ENCODE assay signal across 16 mouse cellular contexts in genomic region chr14:5812699-5813356, GRCm38 (mm10). TPM values are rescaled to one million over a fixed set of nuclear protein-coding genes. Genes with fewer than 3 reads are reported as not detected.
DNase-seq lines count a peak whose midpoint lies in the region; ATAC-seq lines count a peak whose summit lies in the region.
"Not testable (repeated sequence)": the region's sequence is repeated elsewhere in the genome, so short reads cannot be mapped to it uniquely, and the experiment has no call there.
"Had no signal": no experiment of that assay in that cellular context is flagged by ENCODE, and none has a peak within 500 bp of the region (broad histone marks: within the 10 kb centered on the region; RNA-seq: fewer than 3 reads in every experiment).

No protein-coding gene starts in this region.

- no CpG with 5 or more reads among the region's 47 CpGs for WGBS in forebrain, embryonic 11.5 days
- no CpG with 5 or more reads among the region's 47 CpGs for WGBS in forebrain, embryonic 15.5 days
- WGBS in hindbrain, embryonic 12.5 days, result no CpG with 5 or more reads among the region's 47 CpGs
- WGBS in hindbrain, embryonic 16.5 days, result no CpG with 5 or more reads among the region's 47 CpGs
- no CpG with 5 or more reads among the region's 47 CpGs for WGBS in intestine, embryonic 16.5 days
- no CpG with 5 or more reads among the region's 47 CpGs for WGBS in lung, embryonic 16.5 days
- no CpG with 5 or more reads among the region's 47 CpGs for WGBS in midbrain, embryonic 15.5 days
- no CpG with 5 or more reads among the region's 47 CpGs for WGBS in neural tube, embryonic 12.5 days

- not testable (repeated sequence) for DNase-seq in forebrain, embryonic 11.5 days (ENCODE audit: low spot score)

- not testable (repeated sequence) for H3K9me3 ChIP-seq in forebrain, embryonic 11.5 days (ENCODE audit: control insufficient read depth, low read length); forebrain, embryonic 15.5 days; hindbrain, embryonic 12.5 days (replicated peaks); hindbrain, embryonic 16.5 days (ENCODE audit: control insufficient read depth, low read length); intestine, embryonic 16.5 days (ENCODE audit: control insufficient read depth, low read length); lung, embryonic 16.5 days (ENCODE audit: control insufficient read depth, low read length); midbrain, embryonic 15.5 days; neural tube, embryonic 12.5 days

- not testable (repeated sequence) for H3K4me3 ChIP-seq in forebrain, embryonic 11.5 days (ENCODE audit: low read depth, low read length); forebrain, embryonic 15.5 days; hindbrain, embryonic 12.5 days; hindbrain, embryonic 16.5 days (ENCODE audit: low read length); intestine, embryonic 16.5 days (ENCODE audit: low read length); lung, embryonic 16.5 days (ENCODE audit: low read length); midbrain, embryonic 15.5 days; neural tube, embryonic 12.5 days

- H3K36me3 ChIP-seq in forebrain, embryonic 11.5 days (ENCODE audit: control insufficient read depth, insufficient read depth, low read length); forebrain, embryonic 15.5 days; hindbrain, embryonic 12.5 days; hindbrain, embryonic 16.5 days (ENCODE audit: control insufficient read depth, insufficient read depth, low read length); intestine, embryonic 16.5 days (ENCODE audit: control insufficient read depth, insufficient read depth, low read length); lung, embryonic 16.5 days (ENCODE audit: control insufficient read depth, insufficient read depth, low read length); midbrain, embryonic 15.5 days (replicated peaks); neural tube, embryonic 12.5 days: not testable (repeated sequence)

- not testable (repeated sequence) for H3K4me2 ChIP-seq in forebrain, embryonic 11.5 days (ENCODE audit: low read depth, low read length, severe bottlenecking); forebrain, embryonic 15.5 days (replicated peaks); hindbrain, embryonic 12.5 days (replicated peaks); hindbrain, embryonic 16.5 days (ENCODE audit: low read length); intestine, embryonic 16.5 days (ENCODE audit: low read depth, low read length); lung, embryonic 16.5 days (ENCODE audit: low read depth, low read length); midbrain, embryonic 15.5 days; neural tube, embryonic 12.5 days (replicated peaks)

- H3K9ac ChIP-seq in forebrain, embryonic 11.5 days (ENCODE audit: low read length); forebrain, embryonic 15.5 days (replicated peaks); hindbrain, embryonic 12.5 days; hindbrain, embryonic 16.5 days (ENCODE audit: low read depth, low read length); intestine, embryonic 16.5 days (ENCODE audit: low read depth, low read length); lung, embryonic 16.5 days (ENCODE audit: low read length); midbrain, embryonic 15.5 days; neural tube, embryonic 12.5 days: not testable (repeated sequence)

- not testable (repeated sequence) for H3K27me3 ChIP-seq in forebrain, embryonic 11.5 days (ENCODE audit: control insufficient read depth, insufficient read depth, low read length); forebrain, embryonic 15.5 days; hindbrain, embryonic 12.5 days; hindbrain, embryonic 16.5 days (replicated peaks; ENCODE audit: control insufficient read depth, insufficient read depth, low read length); intestine, embryonic 16.5 days (replicated peaks; ENCODE audit: control insufficient read depth, insufficient read depth, low read length); lung, embryonic 16.5 days (ENCODE audit: control insufficient read depth, insufficient read depth, low read depth, low read length); midbrain, embryonic 15.5 days (replicated peaks); neural tube, embryonic 12.5 days (replicated peaks)

- peak; percentile 51; the same call in 1 of the 2 replicates for ATAC-seq in forebrain, embryonic 11.5 days (replicated peaks; ENCODE audit: low FRiP score)
- ATAC-seq in forebrain, embryonic 15.5 days (replicated peaks), result peak; percentile 69; the same call in 1 of the 2 replicates
- peak; percentile 77; the same call in 1 of the 2 replicates for ATAC-seq in hindbrain, embryonic 12.5 days (ENCODE audit: low FRiP score)
- ATAC-seq in hindbrain, embryonic 16.5 days, result peak; percentile 74; the same call in 1 of the 2 replicates
- ATAC-seq in intestine, embryonic 16.5 days, result peak; percentile 68; the same call in 1 of the 2 replicates
- ATAC-seq in lung, embryonic 16.5 days (ENCODE audit: low read depth), result peak; percentile 51; the same call in 1 of the 2 replicates
- ATAC-seq in midbrain, embryonic 15.5 days (replicated peaks), result peak; percentile 88
- peak; percentile 72; the same call in 1 of the 2 replicates for ATAC-seq in neural tube, embryonic 12.5 days (ENCODE audit: low FRiP score, low read depth)

- not testable (repeated sequence) for H3K4me1 ChIP-seq in forebrain, embryonic 11.5 days (replicated peaks; ENCODE audit: control insufficient read depth, insufficient read depth, low read length); forebrain, embryonic 15.5 days; hindbrain, embryonic 12.5 days; hindbrain, embryonic 16.5 days (ENCODE audit: control insufficient read depth, insufficient read depth, low read depth, low read length); intestine, embryonic 16.5 days (ENCODE audit: control insufficient read depth, insufficient read depth, low read length); lung, embryonic 16.5 days (replicated peaks; ENCODE audit: control insufficient read depth, insufficient read depth, low read length); midbrain, embryonic 15.5 days; neural tube, embryonic 12.5 days

- not testable (repeated sequence) for H3K27ac ChIP-seq in forebrain, embryonic 11.5 days (ENCODE audit: low read depth, low read length); forebrain, embryonic 15.5 days (replicated peaks); hindbrain, embryonic 12.5 days; hindbrain, embryonic 16.5 days (ENCODE audit: low read depth, low read length); intestine, embryonic 16.5 days (ENCODE audit: low read length); lung, embryonic 16.5 days (ENCODE audit: low read length); midbrain, embryonic 15.5 days; neural tube, embryonic 12.5 days

RNA-seq across cellular contexts. Expression of gene Gm3383, which starts 5.0 kb away (rescaled TPM):
- 1.6 TPM in 2 replicates for polyA plus RNA-seq in forebrain, embryonic 11.5 days (2014; fragmentation: Nextera tagmentation; extraction: Ambion mirVana)
- 5.3 and 5.5 TPM in 2 replicates for polyA plus RNA-seq in forebrain, embryonic 15.5 days (2015; fragmentation: Nextera tagmentation; extraction: Ambion mirVana)
- polyA plus RNA-seq in hindbrain, embryonic 12.5 days (2016; fragmentation: Nextera tagmentation; extraction: Ambion mirVana), result 2.0 and 2.1 TPM in 2 replicates
- polyA plus RNA-seq in hindbrain, embryonic 16.5 days (2015; fragmentation: Nextera tagmentation; extraction: Ambion mirVana), result 4.4 and 4.7 TPM in 2 replicates
- 0.29 and 0.34 TPM in 2 replicates for polyA plus RNA-seq in intestine, embryonic 16.5 days (2015; fragmentation: Nextera tagmentation; extraction: Ambion mirVana)
- polyA plus RNA-seq in lung, embryonic 16.5 days (2015; fragmentation: Nextera tagmentation; extraction: Ambion mirVana), result 0.44 TPM in 2 replicates
- 3.2 and 3.5 TPM in 2 replicates for polyA plus RNA-seq in midbrain, embryonic 15.5 days (2015; fragmentation: Nextera tagmentation; extraction: Ambion mirVana)
- polyA plus RNA-seq in neural tube, embryonic 12.5 days (2016; fragmentation: Nextera tagmentation; extraction: Ambion mirVana), result 1.6 and 1.8 TPM in 2 replicates
- polyA plus RNA-seq: G1E had no signal

RNA-seq across cellular contexts. Expression of gene Gm3424, which starts 17.3 kb away (rescaled TPM):
- polyA plus RNA-seq in forebrain, embryonic 11.5 days (2014; fragmentation: Nextera tagmentation; extraction: Ambion mirVana), result not detected in 2 replicates
- polyA plus RNA-seq in forebrain, embryonic 15.5 days (2015; fragmentation: Nextera tagmentation; extraction: Ambion mirVana), result not detected in 2 replicates
- polyA plus RNA-seq in hindbrain, embryonic 12.5 days (2016; fragmentation: Nextera tagmentation; extraction: Ambion mirVana), result not detected in 2 replicates
- not detected in 2 replicates for polyA plus RNA-seq in hindbrain, embryonic 16.5 days (2015; fragmentation: Nextera tagmentation; extraction: Ambion mirVana)
- not detected in 2 replicates for polyA plus RNA-seq in intestine, embryonic 16.5 days (2015; fragmentation: Nextera tagmentation; extraction: Ambion mirVana)
- polyA plus RNA-seq in lung, embryonic 16.5 days (2015; fragmentation: Nextera tagmentation; extraction: Ambion mirVana), result not detected in 2 replicates
- not detected in 2 replicates for polyA plus RNA-seq in midbrain, embryonic 15.5 days (2015; fragmentation: Nextera tagmentation; extraction: Ambion mirVana)
- not detected in 2 replicates for polyA plus RNA-seq in neural tube, embryonic 12.5 days (2016; fragmentation: Nextera tagmentation; extraction: Ambion mirVana)
- polyA plus RNA-seq: CD4-positive, CD25-positive, alpha-beta regulatory T cell, adult 4 months; cerebellum, adult 2 months; embryonic facial prominence, embryonic 10.5 days; embryonic facial prominence, embryonic 14.5 days; frontal cortex, adult 2 months; G1E; heart, embryonic 10.5 days; heart, embryonic 14.5 days had no signal
